15 mouse cellular contexts compared by ENCODE assay signal in genomic region chr10:111394421-111394820, GRCm38 (mm10).
"Had no signal": no experiment of that assay in that cellular context is flagged by ENCODE, and none has a peak within 500 bp of the region (broad histone marks: within the 10 kb centered on the region; RNA-seq: fewer than 3 reads in every experiment).

No protein-coding gene starts in this region.

- H3K4me3 ChIP-seq: intestine, embryonic 15.5 days; layer of hippocampus, adult 2 months; limb, embryonic 13.5 days; midbrain, embryonic 10.5 days; myocyte; neural tube, embryonic 15.5 days; stomach, embryonic 15.5 days had no signal

- H3K27me3 ChIP-seq: intestine, embryonic 15.5 days; limb, embryonic 13.5 days; neural tube, embryonic 15.5 days; stomach, embryonic 15.5 days had no signal

- H3K36me3 ChIP-seq: intestine, embryonic 15.5 days; limb, embryonic 13.5 days; midbrain, embryonic 10.5 days; neural tube, embryonic 15.5 days; stomach, embryonic 15.5 days had no signal

- DNase-seq: kidney, adult 18-20 months; kidney, postnatal 10 days; kidney, postnatal 4 days; lung, adult 2 months; lung, postnatal 4 days; midbrain, embryonic 14.5 days; thymus, postnatal 36 days had no signal

- H3K9me3 ChIP-seq: intestine, embryonic 15.5 days; limb, embryonic 13.5 days; neural tube, embryonic 15.5 days; stomach, embryonic 15.5 days had no signal

- H3K4me1 ChIP-seq: intestine, embryonic 15.5 days; neural tube, embryonic 15.5 days; stomach, embryonic 15.5 days had no signal

- H3K27ac ChIP-seq: intestine, embryonic 15.5 days; layer of hippocampus, adult 2 months; limb, embryonic 13.5 days; liver, embryonic 14.5 days; midbrain, embryonic 10.5 days; neural tube, embryonic 15.5 days; stomach, embryonic 15.5 days had no signal
